Mouse (Mus musculus): ENCODE data around the gene Nbeal2. TPM values are rescaled to one million over a fixed set of nuclear protein-coding genes. Genes with fewer than 3 reads are reported as not detected.

Nbeal2 gene
- polyA plus RNA-seq, 1 experiment from 2014 or later, result 0.76 TPM

DNA sequence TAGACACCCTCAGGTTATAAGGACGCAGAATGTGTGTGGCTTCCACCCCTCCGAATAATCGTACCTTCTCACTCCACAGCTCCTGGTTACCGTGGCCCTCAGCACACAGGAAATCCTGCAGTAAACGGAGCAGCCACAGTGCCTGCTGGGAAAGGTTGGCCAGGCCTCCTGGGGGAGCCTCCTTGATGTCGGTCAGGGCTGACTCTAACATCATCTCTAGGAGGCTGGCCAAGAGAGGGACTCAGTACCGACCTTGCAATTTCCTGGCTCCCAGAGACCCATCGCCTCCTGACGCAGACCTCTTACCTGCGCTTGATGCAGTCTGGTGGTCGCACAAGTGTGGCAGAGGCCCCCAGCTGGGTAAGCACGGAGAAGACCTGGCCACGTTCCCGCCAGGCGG lies 21.3 kb downstream of the Nbeal2 start:
- Histone ChIP-seq H3K36me3 (no peaks in the 10 kb centered on the region), H3K4me3 (no peak overlapping the region), H3K27ac (no peak overlapping the region), H3K9me3 (replicated peaks) (no peaks in the 10 kb centered on the region), H3K4me1 (peaks cover 28% of the 10 kb centered on the region), H3K27me3 (ENCODE audit: low read depth, poor library complexity, severe bottlenecking) (peaks cover 84% of the 10 kb centered on the region)
- 80% methylated on average over 15 of the region's 15 CpGs for WGBS
- no peak for DNase-seq (ENCODE audit: low spot score)

- Histone ChIP-seq H3K27me3 (ENCODE audit: low read depth, poor library complexity, severe bottlenecking) (peaks cover 86% of the 10 kb centered on the region), H3K4me1 (peaks cover 28% of the 10 kb centered on the region)
- WGBS, result 9% methylated on average over 30 of the region's 30 CpGs
Observed at GRCm38 (mm10) chr9:110631651-110632275, 22.2 kb downstream of the Nbeal2 start.

GRCm38 (mm10) chr9:110631191-110631590 lies 22.8 kb downstream of the Nbeal2 start:
- peaks cover 86% of the 10 kb centered on the region for H3K27me3 ChIP-seq (ENCODE audit: low read depth, poor library complexity, severe bottlenecking)
- H3K4me1 ChIP-seq, result peaks cover 28% of the 10 kb centered on the region
- peak overlapping the region; percentile 46 for H3K4me3 ChIP-seq
- no peaks in the 10 kb centered on the region for H3K36me3 ChIP-seq
- no peaks in the 10 kb centered on the region for H3K9me3 ChIP-seq (replicated peaks)
- DNase-seq (ENCODE audit: low spot score), result peak; percentile 86
- 8% methylated on average over 10 of the region's 10 CpGs for WGBS
- H3K27ac ChIP-seq, result no peak overlapping the region

More at GRCm38 (mm10) chr9:110631651-110632275, 22.2 kb downstream of the Nbeal2 start:
- Histone ChIP-seq H3K9me3 (replicated peaks) (no peaks in the 10 kb centered on the region), H3K27ac (no peak overlapping the region), H3K36me3 (no peaks in the 10 kb centered on the region), H3K4me3 (peak overlapping the region; percentile 46)
- peak; percentile 56 for DNase-seq (ENCODE audit: low spot score)

DNA sequence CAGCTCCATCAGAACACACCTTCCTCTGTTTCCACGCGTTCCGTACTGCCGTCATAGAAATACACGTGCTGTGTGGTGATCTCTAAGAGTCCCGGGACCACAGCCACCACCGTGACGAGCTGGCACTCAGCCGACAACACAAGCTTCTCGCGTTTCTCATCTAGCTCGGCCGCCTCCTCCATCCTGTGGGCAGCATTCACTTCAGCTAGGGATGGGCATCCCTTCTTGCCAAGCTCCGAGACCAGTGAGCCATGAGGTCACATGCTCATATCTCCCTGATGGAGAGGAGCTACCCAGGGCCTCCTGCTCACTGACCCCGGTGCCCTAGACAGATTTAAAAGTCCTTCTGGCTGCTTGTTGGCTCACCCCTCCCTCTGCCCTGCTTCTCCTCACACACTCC lies 23.8 kb downstream of the Nbeal2 start:
- Histone ChIP-seq H3K27ac (no peak overlapping the region), H3K4me3 (no peak overlapping the region), H3K27me3 (ENCODE audit: low read depth, poor library complexity, severe bottlenecking) (peaks cover 82% of the 10 kb centered on the region), H3K4me1 (peaks cover 32% of the 10 kb centered on the region), H3K9me3 (replicated peaks) (no peaks in the 10 kb centered on the region), H3K36me3 (no peaks in the 10 kb centered on the region)
- DNase-seq (ENCODE audit: low spot score), result no peak
- WGBS, result 93% methylated on average over 15 of the region's 15 CpGs

GRCm38 (mm10) chr9:110625350-110625908 lies 28.5 kb downstream of the Nbeal2 start:
- Histone ChIP-seq H3K4me3 (peak overlapping the region; percentile 72), H3K36me3 (peaks cover 27% of the 10 kb centered on the region), H3K27ac (peak overlapping the region; percentile 92), H3K27me3 (ENCODE audit: low read depth, poor library complexity, severe bottlenecking) (peaks cover 35% of the 10 kb centered on the region), H3K9me3 (replicated peaks) (no peaks in the 10 kb centered on the region), H3K4me1 (peaks cover 41% of the 10 kb centered on the region)
- 69% methylated on average over 11 of the region's 11 CpGs for WGBS
- DNase-seq (ENCODE audit: low spot score), result no peak

DNA sequence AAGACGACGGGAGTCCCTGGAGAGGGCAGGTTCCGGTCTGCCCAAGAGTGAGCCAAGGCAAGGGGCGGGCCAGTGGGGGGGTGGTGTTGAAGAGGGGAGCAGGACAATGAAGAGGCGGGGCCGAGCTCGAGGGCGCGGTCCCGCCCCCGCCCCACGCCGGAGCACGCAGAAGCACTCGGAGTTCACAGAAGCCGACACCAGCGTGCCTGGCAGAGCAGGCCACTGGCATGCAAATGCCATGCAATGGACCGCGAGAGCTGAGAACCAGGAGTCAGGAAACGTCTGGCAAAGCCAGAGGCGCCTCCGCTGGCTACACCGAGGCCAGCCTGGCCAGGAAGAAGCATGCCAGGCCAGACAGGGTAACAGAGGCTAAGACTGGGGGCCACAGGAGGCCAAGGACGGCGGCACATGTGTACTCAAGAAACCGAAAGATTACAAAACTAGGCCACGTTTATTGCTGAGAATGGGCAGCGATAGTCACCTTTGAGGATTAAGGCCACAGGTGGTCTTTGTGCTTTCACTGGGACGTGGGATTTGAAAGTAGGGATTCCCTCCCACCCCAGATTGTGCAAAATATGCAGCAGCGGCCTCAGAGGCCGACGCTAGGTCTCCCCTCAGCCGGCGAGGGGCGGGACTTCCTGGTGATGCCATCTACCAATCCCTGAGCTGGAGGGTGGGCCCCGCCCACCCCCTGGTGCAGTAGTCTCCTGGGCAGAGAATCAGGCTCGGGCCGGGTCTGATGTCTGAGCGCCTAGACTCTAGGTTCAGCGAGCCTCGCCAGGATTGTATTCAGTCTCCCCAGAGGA lies 29.4 kb downstream of the Nbeal2 start, which contains the start of gene Nradd:
Nradd (minus strand) TSS at position 92 of the 806 bp plus-strand sequence.
- H3K9me3 ChIP-seq (replicated peaks), result no peaks in the 10 kb centered on the region
- peak within 1 kb of the TSS; percentile 72 for H3K4me3 ChIP-seq
- DNase-seq (ENCODE audit: low spot score), result peak; percentile 94
- H3K36me3 ChIP-seq, result peaks cover 36% of the 10 kb centered on the region
- H3K27ac ChIP-seq, result peak within 1 kb of the TSS; percentile 92
- under 1% methylated on average over 41 of the region's 41 CpGs for WGBS
- peaks cover 26% of the 10 kb centered on the region for H3K27me3 ChIP-seq (ENCODE audit: low read depth, poor library complexity, severe bottlenecking)
- peaks cover 41% of the 10 kb centered on the region for H3K4me1 ChIP-seq

DNA sequence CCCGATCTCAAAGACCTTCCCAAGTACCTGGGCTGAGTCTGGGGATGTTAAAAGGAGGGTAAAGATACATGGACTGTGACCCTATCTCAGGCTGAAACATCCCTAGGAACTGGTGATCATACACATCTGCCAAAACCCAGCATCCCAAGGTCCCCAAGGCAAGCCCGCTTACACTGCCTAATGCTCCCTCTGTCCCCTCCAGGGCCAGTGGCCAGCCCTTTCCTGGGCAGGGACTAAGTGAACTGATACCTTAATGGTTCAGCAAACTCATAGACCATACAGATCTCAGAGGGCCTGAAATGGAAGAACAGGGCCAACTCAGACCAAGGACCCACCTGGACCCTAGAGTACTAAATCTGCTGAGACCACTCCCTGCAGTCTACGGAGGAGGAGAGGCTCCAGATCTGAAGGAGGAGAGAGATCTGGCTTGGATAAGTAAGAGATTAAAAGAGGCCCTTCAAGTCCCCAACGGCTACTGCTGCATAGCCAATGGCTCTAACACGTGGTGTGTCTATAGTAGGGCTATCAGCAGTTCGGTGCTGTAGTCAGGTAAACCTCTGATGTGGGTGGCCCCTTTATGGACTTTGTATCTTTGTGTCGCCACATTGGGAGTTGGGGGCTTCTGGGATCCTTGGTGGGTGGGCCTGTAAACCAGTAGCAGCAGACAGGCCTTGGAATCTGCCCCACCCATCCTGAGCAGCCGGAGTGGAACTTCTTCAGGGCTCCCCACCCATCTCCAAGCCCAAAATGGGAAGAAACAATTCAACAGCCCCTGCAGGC lies 30.4 kb downstream of the Nbeal2 start:
- H3K27me3 ChIP-seq (ENCODE audit: low read depth, poor library complexity, severe bottlenecking), result peaks cover 19% of the 10 kb centered on the region
- peaks cover 41% of the 10 kb centered on the region for H3K4me1 ChIP-seq
- WGBS, result 40% methylated on average over 8 of the region's 8 CpGs
- H3K27ac ChIP-seq, result peak overlapping the region; percentile 92
- H3K36me3 ChIP-seq, result peaks cover 46% of the 10 kb centered on the region
- H3K9me3 ChIP-seq (replicated peaks), result no peaks in the 10 kb centered on the region
- H3K4me3 ChIP-seq, result peak overlapping the region; percentile 72
- DNase-seq (ENCODE audit: low spot score), result no peak

- DNase-seq (ENCODE audit: low spot score), result no peak
- Histone ChIP-seq H3K27ac (peak overlapping the region; percentile 92; the same call in 1 of the 2 replicates), H3K36me3 (peaks cover 55% of the 10 kb centered on the region), H3K9me3 (replicated peaks) (no peaks in the 10 kb centered on the region), H3K4me1 (peaks cover 41% of the 10 kb centered on the region), H3K27me3 (ENCODE audit: low read depth, poor library complexity, severe bottlenecking) (peaks cover 16% of the 10 kb centered on the region), H3K4me3 (peak overlapping the region; percentile 72)
- 89% methylated on average over 12 of the region's 12 CpGs for WGBS
Observed at GRCm38 (mm10) chr9:110622621-110623219, 31.2 kb downstream of the Nbeal2 start.

GRCm38 (mm10) chr9:110620685-110621084 lies 33.3 kb downstream of the Nbeal2 start:
- no peak for DNase-seq (ENCODE audit: low spot score)
- H3K36me3 ChIP-seq, result peaks cover 75% of the 10 kb centered on the region
- 96% methylated on average over 7 of the region's 7 CpGs for WGBS
- no peaks in the 10 kb centered on the region for H3K9me3 ChIP-seq (replicated peaks)
- H3K4me1 ChIP-seq, result peaks cover 39% of the 10 kb centered on the region
- H3K27ac ChIP-seq, result no peak overlapping the region
- H3K4me3 ChIP-seq, result no peak overlapping the region
- H3K27me3 ChIP-seq (ENCODE audit: low read depth, poor library complexity, severe bottlenecking), result peaks cover 1% of the 10 kb centered on the region; the same call in 1 of the 2 replicates

GRCm38 (mm10) chr9:110620180-110620579 lies 33.8 kb downstream of the Nbeal2 start:
- DNase-seq (ENCODE audit: low spot score), result no peak
- Histone ChIP-seq H3K36me3 (peaks cover 80% of the 10 kb centered on the region), H3K9me3 (replicated peaks) (no peaks in the 10 kb centered on the region), H3K4me3 (no peak overlapping the region), H3K27ac (no peak overlapping the region), H3K4me1 (peaks cover 34% of the 10 kb centered on the region), H3K27me3 (ENCODE audit: low read depth, poor library complexity, severe bottlenecking) (no peaks in the 10 kb centered on the region)
- WGBS, result 92% methylated on average over 7 of the region's 7 CpGs

- peaks cover 100% of the 10 kb centered on the region for H3K36me3 ChIP-seq
- 84% methylated on average over 3 of the region's 3 CpGs for WGBS
Observed at GRCm38 (mm10) chr9:110617081-110617480, 36.9 kb downstream of the Nbeal2 start.

DNA sequence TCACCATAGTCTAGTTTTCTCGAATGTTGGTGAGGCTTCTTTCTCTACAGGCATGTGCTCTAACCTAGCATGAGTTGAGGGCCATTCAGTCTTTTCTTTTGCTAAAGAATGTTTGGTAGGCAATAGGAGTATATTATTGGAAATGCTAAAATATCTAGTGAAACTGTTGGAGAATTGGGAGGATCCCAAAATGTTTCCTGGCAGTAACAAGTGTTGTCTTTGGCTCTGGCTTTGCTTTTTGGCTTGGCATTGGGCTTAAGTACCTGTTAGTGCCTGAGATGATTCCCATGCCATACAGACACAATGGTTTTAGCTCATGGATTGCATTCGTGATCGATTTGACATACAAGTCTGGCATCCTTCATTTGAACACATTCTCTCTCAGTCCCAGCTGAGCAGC lies 42.5 kb downstream of the Nbeal2 start:
- Histone ChIP-seq H3K36me3 (peaks cover 94% of the 10 kb centered on the region), H3K4me1 (no peaks in the 10 kb centered on the region), H3K27me3 (ENCODE audit: low read depth, poor library complexity, severe bottlenecking) (no peaks in the 10 kb centered on the region), H3K4me3 (no peak overlapping the region), H3K27ac (no peak overlapping the region), H3K9me3 (replicated peaks) (no peaks in the 10 kb centered on the region)
- no peak for DNase-seq (ENCODE audit: low spot score)
- WGBS, result 95% methylated on average over 3 of the region's 3 CpGs

More at GRCm38 (mm10) chr9:110617081-110617480, 36.9 kb downstream of the Nbeal2 start:
- Histone ChIP-seq H3K4me1 (0 out of 2 replicates have a peak, but pooled peaks cover 3% of the 10 kb centered on the region), H3K4me3 (no peak overlapping the region), H3K9me3 (replicated peaks) (no peaks in the 10 kb centered on the region), H3K27me3 (ENCODE audit: low read depth, poor library complexity, severe bottlenecking) (no peaks in the 10 kb centered on the region), H3K27ac (no peak overlapping the region)
- no peak for DNase-seq (ENCODE audit: low spot score)
